Mouse (Mus musculus): ENCODE measurements around the gene Olfr39. TPM values are rescaled to one million over a fixed set of nuclear protein-coding genes. Genes with fewer than 3 reads are reported as not detected.
"Not testable (repeated sequence)": the region's sequence is repeated elsewhere in the genome, so short reads cannot be mapped to it uniquely, and the experiment has no call there.

Olfr39 gene
- not detected for total RNA-seq (2021)

DNA sequence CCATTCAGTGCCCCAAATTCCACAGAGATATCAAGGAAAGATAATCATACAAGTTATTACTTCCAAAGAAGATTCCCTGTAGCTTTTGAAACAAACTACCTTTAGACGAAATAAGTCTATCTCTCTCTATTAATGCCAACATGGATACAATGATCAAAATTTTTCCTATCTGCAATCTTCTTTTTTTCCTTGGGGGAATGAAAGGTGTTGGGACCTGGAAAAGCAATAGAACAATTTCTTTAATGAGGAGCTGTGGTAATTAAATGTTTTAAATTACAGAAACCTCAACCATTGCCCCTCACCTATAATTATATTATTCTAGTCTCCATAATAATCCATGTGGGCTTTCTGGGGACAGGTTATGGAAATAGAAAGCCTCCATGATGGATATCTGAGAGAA is at the start of gene Olfr39:
Gene Olfr39 (plus strand): TSS at position 301 of the 400 bp plus-strand sequence.
- intact Hi-C loops (cut with DNase I), result no loop called here
- no peak for DNase-seq (ENCODE audit: low spot score in 2 of 2)

DNA sequence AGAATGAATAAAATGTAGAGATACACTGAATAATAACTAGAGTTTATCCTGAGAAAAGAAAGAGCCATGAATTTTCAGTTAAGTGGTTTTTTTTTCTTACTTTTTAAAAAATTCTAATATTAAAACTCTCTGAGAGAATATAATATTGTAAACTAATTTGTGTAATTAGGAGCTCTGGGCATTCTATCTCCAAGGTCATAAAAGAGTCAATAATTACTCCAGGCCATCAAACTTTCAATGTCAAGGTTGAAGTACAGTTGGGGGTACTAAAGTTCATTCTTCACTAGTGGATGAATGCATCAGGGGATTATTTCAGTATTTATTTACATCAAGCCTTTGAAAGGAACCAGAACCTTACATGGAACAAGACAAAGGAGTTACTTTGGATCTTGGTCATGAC is 45.3 kb upstream of the Olfr39 start, which contains the start of gene Olfr872:
Gene Olfr872 (plus strand): TSS at position 301 of the 400 bp plus-strand sequence.
- no peak for DNase-seq (ENCODE audit: low spot score in 2 of 2)
- intact Hi-C loops (cut with DNase I), result no loop called here

DNA sequence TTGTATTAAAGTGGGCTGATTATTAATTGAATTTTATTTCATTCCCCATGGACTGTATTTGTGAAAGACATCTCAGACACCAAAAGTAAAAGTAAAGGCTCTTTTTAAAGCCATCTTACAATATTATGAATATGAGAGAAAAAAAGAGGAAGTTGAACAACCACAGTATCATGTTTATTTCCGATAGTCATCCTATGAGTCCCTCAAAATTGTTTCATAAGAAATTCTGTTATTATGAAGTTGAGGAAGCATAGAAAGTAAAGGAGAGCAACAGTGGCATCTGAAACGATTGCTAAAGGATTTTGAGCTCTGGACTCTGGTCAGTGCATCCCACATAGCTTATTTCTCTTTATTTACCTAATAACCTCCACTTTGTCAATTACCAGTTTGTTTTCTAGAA is 44.8 kb upstream of the Olfr39 start:
- no peak for DNase-seq (ENCODE audit: low spot score in 2 of 2)
- intact Hi-C loops (cut with DNase I), result no loop called here

DNA sequence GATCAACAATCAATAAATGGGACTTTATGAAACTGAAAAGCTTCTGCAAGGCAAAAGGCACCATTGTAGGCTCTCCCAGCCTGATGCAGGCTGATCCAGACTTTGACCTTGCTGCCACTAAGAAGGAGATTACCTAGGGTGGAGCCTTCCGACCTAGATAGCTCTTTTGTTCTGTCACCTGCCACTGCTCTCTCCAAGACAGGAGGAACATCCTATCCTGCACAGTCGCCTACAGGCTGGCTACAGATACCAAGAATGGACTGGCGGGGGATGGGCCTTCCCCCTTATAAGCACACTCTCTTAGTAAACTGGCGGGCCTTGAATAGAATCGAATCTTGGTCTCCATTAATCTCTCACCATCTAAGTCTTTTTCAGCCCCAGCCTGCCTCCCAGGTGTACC is 13.4 kb downstream of the Olfr39 start:
- DNase-seq (ENCODE audit: low spot score in 2 of 2); intact Hi-C loops (cut with DNase I): not testable (repeated sequence)

DNA sequence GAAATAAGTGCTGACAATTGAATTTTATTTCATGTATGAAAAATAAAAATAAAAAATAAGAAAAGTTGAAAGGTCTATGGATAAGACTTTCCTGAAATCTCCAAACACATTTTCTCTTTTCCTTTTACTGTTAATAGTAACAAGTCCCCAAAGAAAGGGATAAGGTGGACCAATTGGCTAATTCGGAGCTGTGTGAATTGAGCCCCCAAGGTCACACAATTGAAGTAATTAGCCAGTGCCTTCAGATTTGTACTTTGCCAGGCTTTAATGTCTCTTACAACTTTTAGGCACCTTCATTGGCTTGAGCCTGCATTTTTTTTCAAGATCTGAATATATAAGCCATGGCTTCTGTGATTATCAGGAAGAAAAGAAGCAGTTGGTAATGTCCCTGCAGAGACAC is 16.1 kb downstream of the Olfr39 start, which contains the start of gene Olfr873:
Gene Olfr873 (plus strand): TSS at position 301 of the 400 bp plus-strand sequence.
- intact Hi-C loops (cut with DNase I), result no loop called here
- no peak for DNase-seq (ENCODE audit: low spot score in 2 of 2)

DNA sequence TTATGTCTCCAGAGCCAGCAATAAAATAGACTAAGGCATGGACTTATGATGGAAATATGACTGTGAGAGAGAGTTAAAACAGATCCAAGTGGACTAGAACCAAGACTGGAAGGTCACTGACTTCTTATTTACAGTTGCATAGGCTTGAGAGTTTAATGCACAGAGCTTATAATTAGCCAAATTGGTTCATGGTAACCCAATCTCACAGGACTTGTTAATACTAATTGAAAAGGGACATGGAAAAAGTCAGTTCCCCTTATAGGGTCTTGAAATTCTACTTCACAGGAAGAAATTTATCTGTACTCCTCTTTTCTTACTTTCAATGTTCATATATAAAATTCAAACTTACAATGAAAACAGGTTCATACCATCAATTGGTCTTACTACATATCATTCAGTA is 53.8 kb downstream of the Olfr39 start, which contains the start of gene Olfr18:
Gene Olfr18 (minus strand): TSS at position 101 of the 400 bp plus-strand sequence.
- intact Hi-C loops (cut with DNase I), result no loop called here
- no peak for DNase-seq (ENCODE audit: low spot score in 2 of 2)

Other genes with a start within 250 kb of the Olfr39 start
- gene Olfr867, start 224.8 kb upstream of the Olfr39 start, total RNA-seq (2021), result not detected
- gene Olfr868, start 183.7 kb upstream of the Olfr39 start, total RNA-seq (2021), result not detected
- not detected for gene Olfr869, start 153.3 kb upstream of the Olfr39 start, total RNA-seq (2021)
- gene Olfr870, start 108.3 kb upstream of the Olfr39 start, total RNA-seq (2021), result not detected
- not detected for gene Olfr871, start 70.1 kb upstream of the Olfr39 start, total RNA-seq (2021)
- not detected for gene Olfr872, start 45.2 kb upstream of the Olfr39 start, total RNA-seq (2021)
- not detected for gene Olfr873, start 16.2 kb downstream of the Olfr39 start, total RNA-seq (2021)
- not detected for gene Olfr18, start 53.7 kb downstream of the Olfr39 start, total RNA-seq (2021)
- gene Zfp560, start 102.8 kb downstream of the Olfr39 start, total RNA-seq (2021), result 10 to 100 TPM in 1 of 2 experiments, 1 to 10 TPM in 1; 8.7 to 11.3 TPM
- 10 to 100 TPM; 23.6 to 25.7 TPM for gene Zfp26, start 177.8 kb downstream of the Olfr39 start, total RNA-seq (2021)
- 10 to 100 TPM; 26.8 to 27.6 TPM for gene Zfp426, start 210.4 kb downstream of the Olfr39 start, total RNA-seq (2021)
- 10 to 100 TPM; 43.6 to 47.8 TPM for gene Zfp266, start 239.1 kb downstream of the Olfr39 start, total RNA-seq (2021)

Data from left cerebral cortex, postnatal 25 days (tissue).